In the genomic region with DNA sequence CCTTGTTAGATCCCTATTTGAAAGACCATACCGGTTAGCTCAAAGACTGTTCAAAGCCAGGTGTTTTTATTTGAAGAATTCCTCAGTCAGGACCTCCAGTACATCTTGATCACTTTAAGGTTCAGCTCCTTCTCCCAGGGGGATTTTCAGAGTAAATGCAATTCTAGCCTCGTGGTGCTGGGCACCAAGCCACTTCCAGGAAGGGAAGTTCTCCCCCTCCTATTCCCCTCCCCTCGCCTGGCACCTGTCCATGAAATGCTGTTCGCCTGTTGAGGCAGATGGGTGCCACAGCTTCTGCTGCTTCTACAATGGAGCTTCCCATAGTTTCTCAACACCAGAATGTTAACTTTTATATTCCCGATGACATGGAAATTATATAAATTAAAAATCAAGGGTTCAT, we compare ENCODE assay signal across 18 mouse cellular contexts.
DNase-seq lines count a peak whose midpoint lies in the region; ATAC-seq lines count a peak whose summit lies in the region.
"Had no signal": no experiment of that assay in that cellular context is flagged by ENCODE, and none has a peak within 500 bp of the region (broad histone marks: within the 10 kb centered on the region; RNA-seq: fewer than 3 reads in every experiment).

No protein-coding gene starts in this region.

- no peak; the same call in 1 of the 2 replicates for ATAC-seq in forebrain, embryonic 14.5 days
- no peak for ATAC-seq in forebrain, embryonic 12.5 days (ENCODE audit: low FRiP score)
- no peak for ATAC-seq in hindbrain, embryonic 11.5 days (ENCODE audit: low FRiP score)

- H3K4me3 ChIP-seq in forebrain, embryonic 14.5 days (ENCODE audit: low read depth, low read length): no peak overlapping the region
- no peak overlapping the region for H3K4me3 ChIP-seq in forebrain, embryonic 12.5 days (replicated peaks)
- no peak overlapping the region for H3K4me3 ChIP-seq in hindbrain, embryonic 11.5 days (ENCODE audit: low read depth, low read length)
- H3K4me3 ChIP-seq: embryonic facial prominence, embryonic 13.5 days; forebrain, embryonic 10.5 days; heart, embryonic 15.5 days; hindbrain, embryonic 13.5 days; liver, embryonic 13.5 days; midbrain, embryonic 10.5 days had no signal

- DNase-seq in forebrain, embryonic 14.5 days (ENCODE audit: low spot score): peak; percentile 80
- DNase-seq in layer of hippocampus, adult 11-12 months (ENCODE audit: low spot score): peak; percentile 46
- DNase-seq in layer of hippocampus, adult 9-10 months (ENCODE audit: low spot score): no peak
- peak; percentile 60 for DNase-seq in testis, postnatal 10 days (ENCODE audit: low spot score)
- DNase-seq in testis, postnatal 14 days (ENCODE audit: low spot score): no peak
- no peak for DNase-seq in B cell, adult 2 months
- no peak for DNase-seq in hindbrain, embryonic 11.5 days (ENCODE audit: low spot score)
- DNase-seq: cerebellum, adult 11 months; kidney, adult 11 months; liver, embryonic 13.5 days; lung, postnatal 14 days; thymus, adult 2 months had no signal

- 0 out of 2 replicates have a peak, but pooled peaks cover 4% of the 10 kb centered on the region for H3K4me1 ChIP-seq in forebrain, embryonic 14.5 days (ENCODE audit: control insufficient read depth, insufficient read depth, low read length)
- peaks cover 2% of the 10 kb centered on the region; the same call in 1 of the 2 replicates for H3K4me1 ChIP-seq in forebrain, embryonic 12.5 days
- H3K4me1 ChIP-seq in hindbrain, embryonic 11.5 days (replicated peaks; ENCODE audit: control insufficient read depth, insufficient read depth, low read length): no peaks in the 10 kb centered on the region
- H3K4me1 ChIP-seq: heart, embryonic 15.5 days; liver, embryonic 13.5 days; midbrain, embryonic 10.5 days had no signal

- 60% methylated on average over 5 of the region's 5 CpGs for WGBS in forebrain, embryonic 14.5 days
- WGBS in forebrain, embryonic 12.5 days: 84% methylated on average over 5 of the region's 5 CpGs
- WGBS in hindbrain, embryonic 11.5 days: 84% methylated on average over 5 of the region's 5 CpGs

- H3K4me2 ChIP-seq in forebrain, embryonic 14.5 days (ENCODE audit: low read length): no peak overlapping the region
- no peak overlapping the region for H3K4me2 ChIP-seq in forebrain, embryonic 12.5 days
- no peak overlapping the region for H3K4me2 ChIP-seq in hindbrain, embryonic 11.5 days (replicated peaks; ENCODE audit: low read depth, low read length)
- H3K4me2 ChIP-seq: embryonic facial prominence, embryonic 13.5 days; heart, embryonic 15.5 days; hindbrain, embryonic 13.5 days; liver, embryonic 13.5 days had no signal

- no peaks in the 10 kb centered on the region for H3K36me3 ChIP-seq in forebrain, embryonic 14.5 days (ENCODE audit: control insufficient read depth, insufficient read depth, low read length)
- H3K36me3 ChIP-seq in forebrain, embryonic 12.5 days (replicated peaks): no peaks in the 10 kb centered on the region
- no peaks in the 10 kb centered on the region for H3K36me3 ChIP-seq in hindbrain, embryonic 11.5 days (ENCODE audit: control insufficient read depth, insufficient read depth, low read length)
- H3K36me3 ChIP-seq: embryonic facial prominence, embryonic 13.5 days; heart, embryonic 15.5 days had no signal

- no peak overlapping the region for H3K27ac ChIP-seq in forebrain, embryonic 14.5 days (ENCODE audit: low read depth, low read length)
- H3K27ac ChIP-seq in forebrain, embryonic 12.5 days: no peak overlapping the region
- H3K27ac ChIP-seq in hindbrain, embryonic 11.5 days (ENCODE audit: low read depth, low read length): no peak overlapping the region
- H3K27ac ChIP-seq: embryonic facial prominence, embryonic 13.5 days; forebrain, embryonic 10.5 days; heart, embryonic 15.5 days; hindbrain, embryonic 13.5 days; liver, embryonic 13.5 days; midbrain, embryonic 10.5 days had no signal

- H3K9me3 ChIP-seq in forebrain, embryonic 14.5 days (replicated peaks; ENCODE audit: control insufficient read depth, low read length): peaks cover 5% of the 10 kb centered on the region; the same call in 1 of the 2 replicates
- H3K9me3 ChIP-seq in forebrain, embryonic 12.5 days: peaks cover 21% of the 10 kb centered on the region
- no peaks in the 10 kb centered on the region for H3K9me3 ChIP-seq in hindbrain, embryonic 11.5 days (ENCODE audit: control insufficient read depth, low read length)

- H3K9ac ChIP-seq in forebrain, embryonic 14.5 days (ENCODE audit: low read length): no peak overlapping the region
- H3K9ac ChIP-seq in forebrain, embryonic 12.5 days: no peak overlapping the region
- H3K9ac ChIP-seq in hindbrain, embryonic 11.5 days (ENCODE audit: low read depth, low read length): no peak overlapping the region
- H3K9ac ChIP-seq: embryonic facial prominence, embryonic 13.5 days; heart, embryonic 15.5 days; hindbrain, embryonic 13.5 days; liver, embryonic 13.5 days had no signal

- no peaks in the 10 kb centered on the region for H3K27me3 ChIP-seq in forebrain, embryonic 14.5 days (replicated peaks; ENCODE audit: control insufficient read depth, insufficient read depth, low read length)
- H3K27me3 ChIP-seq in forebrain, embryonic 12.5 days: no peaks in the 10 kb centered on the region
- no peaks in the 10 kb centered on the region for H3K27me3 ChIP-seq in hindbrain, embryonic 11.5 days (ENCODE audit: control insufficient read depth, insufficient read depth, low read length)
- H3K27me3 ChIP-seq: heart, embryonic 15.5 days; hindbrain, embryonic 13.5 days; liver, embryonic 13.5 days had no signal

Comparison
In these comparisons a context has a peak if more than half of its experiments do, and no peak if none do; other contexts are left out.
1. DNase-seq: peak in forebrain, embryonic 14.5 days (single experiment), layer of hippocampus, adult 11-12 months (single experiment) and testis, postnatal 10 days (single experiment); none in layer of hippocampus, adult 9-10 months (single experiment), testis, postnatal 14 days (single experiment), B cell, adult 2 months (0 of 2) and hindbrain, embryonic 11.5 days (single experiment).